Mouse (Mus musculus): ENCODE measurements around the gene Epb41.
A peak's percentile ranks its signal among the peaks of the same experiment; 100 is the strongest.

Gene Epb41

DNA sequence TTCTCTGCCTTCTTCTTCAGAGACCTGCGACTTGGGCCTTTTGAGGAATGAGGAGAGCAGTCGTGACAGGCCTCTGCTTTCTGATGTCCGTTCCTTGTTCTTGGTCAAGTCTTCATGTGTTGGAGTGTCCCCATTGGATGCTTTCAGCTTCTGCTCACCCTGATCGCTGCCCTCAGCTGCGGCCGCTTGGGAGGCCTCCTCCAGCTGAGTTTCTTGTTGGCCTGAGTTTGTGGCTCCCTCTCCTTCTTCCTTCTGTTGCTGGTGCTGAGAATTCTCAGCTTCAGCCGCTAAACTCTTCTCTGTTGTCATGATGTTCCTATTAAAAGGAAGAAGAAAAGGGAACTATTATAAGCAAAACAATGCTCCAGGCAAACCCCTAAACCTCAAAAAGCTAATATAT, 68.0 kb downstream of the Epb41 start:
- no peak for DNase-seq (ENCODE audit: low spot score)

DNA sequence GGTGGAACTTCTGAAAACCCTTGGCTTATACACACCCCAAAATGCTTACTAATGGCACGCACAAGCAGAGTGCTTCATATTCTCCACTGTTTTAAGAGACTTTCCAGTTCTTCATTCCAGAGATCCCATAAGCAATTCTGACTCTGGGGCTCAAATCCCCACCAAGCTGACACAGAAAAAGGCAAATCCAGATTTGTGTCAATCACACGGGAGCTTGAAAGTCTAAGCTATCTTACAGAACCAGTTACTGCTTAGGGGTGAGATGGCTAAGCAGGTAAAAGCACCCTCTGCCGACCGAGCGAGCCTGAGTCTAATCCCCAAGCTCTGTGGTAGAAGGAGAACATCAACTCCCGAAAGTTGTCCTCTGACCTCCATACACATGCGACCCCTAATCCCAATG, 76.5 kb downstream of the Epb41 start:
- no peak for DNase-seq (ENCODE audit: low spot score)

DNA sequence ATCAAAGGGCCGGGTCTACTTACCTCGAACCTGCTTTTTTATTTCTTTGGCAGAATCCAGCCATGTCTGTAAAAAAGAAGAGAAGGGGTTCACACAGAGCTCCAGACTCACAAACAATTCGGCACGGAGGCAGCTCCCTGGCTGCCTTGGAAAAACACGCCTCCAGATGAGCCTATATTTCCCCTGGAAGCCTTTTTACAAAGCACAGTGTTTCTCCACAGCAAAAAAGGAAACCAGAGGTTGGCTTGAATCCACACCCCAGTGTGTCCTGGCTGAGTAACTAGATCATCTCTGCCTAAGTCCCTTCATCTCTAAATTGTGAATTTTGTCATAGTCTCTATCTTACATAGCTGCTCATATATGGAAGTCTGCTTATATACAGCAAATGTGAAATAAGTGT, 77.6 kb downstream of the Epb41 start:
- no peak for DNase-seq (ENCODE audit: low spot score)

DNA sequence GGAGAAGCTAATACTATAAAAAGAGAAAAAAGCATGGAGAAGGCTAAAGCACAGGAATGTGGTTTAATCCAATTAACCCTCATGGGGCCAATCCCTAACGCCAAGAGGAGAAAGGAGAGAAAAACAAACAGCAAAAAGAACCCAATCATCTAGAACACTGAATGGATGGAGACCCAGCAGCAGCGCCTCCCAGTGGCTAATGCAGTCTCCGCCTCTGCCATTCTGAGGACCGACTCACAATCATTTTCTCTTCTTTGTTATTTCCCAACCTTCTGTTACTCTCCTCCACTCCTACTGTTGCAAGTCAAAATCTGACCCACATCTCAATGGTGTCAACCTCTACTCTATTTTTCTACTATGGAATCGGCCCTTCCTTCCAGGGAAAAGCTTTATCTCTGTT, 78.1 kb downstream of the Epb41 start:
- no peak for DNase-seq (ENCODE audit: low spot score)

DNA sequence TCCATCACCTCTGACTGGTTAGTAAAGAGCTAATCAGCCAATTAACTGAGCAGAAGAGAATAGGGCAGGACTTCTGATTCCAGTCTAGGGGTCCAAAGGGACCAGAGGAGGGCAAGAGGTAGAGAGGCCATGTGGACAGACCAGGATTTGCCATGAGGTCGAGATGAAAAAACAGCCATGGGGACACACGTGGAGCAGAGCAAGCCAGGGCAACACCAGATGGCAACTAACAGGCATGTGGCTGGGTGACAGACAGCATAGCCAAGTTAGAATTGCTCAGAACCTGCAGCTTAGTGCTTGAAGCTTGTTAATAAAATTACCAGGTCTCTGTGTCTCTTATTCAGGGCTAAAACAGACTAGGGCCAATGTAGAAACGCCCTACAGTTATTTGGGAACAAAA, 81.3 kb downstream of the Epb41 start:
- DNase-seq (ENCODE audit: low spot score), result no peak

DNA sequence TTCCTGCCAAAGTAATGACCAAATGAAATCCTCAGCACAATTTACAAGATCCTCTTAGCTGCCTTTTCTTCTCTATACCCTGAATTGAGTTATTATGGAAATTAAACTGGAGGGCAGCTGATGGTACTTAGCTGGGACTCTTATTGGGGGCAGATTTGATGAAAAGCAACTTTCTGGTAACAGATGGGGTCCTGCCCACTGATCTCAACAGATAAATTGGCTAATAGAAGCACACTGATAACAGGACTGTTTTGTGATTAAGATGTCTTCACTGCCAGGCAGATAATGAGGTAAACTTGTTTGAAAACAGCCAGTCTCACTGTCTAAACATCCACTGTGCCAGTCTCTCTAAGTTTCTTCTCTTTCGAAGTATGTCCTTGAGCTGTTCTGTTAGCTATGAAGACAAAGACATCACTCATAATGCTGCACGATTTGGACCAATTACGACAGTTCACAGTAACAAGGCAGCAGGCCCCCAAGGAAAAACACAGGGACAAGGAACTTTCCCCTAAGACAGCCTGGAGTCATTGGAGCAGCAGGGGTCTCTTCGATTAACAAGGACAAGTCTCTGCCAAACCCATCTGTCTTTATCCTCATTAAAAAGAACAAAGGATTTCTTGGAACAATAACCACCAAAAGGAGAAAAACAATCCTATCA, 92.1 kb downstream of the Epb41 start:
- no peak for DNase-seq (ENCODE audit: low spot score)

DNA sequence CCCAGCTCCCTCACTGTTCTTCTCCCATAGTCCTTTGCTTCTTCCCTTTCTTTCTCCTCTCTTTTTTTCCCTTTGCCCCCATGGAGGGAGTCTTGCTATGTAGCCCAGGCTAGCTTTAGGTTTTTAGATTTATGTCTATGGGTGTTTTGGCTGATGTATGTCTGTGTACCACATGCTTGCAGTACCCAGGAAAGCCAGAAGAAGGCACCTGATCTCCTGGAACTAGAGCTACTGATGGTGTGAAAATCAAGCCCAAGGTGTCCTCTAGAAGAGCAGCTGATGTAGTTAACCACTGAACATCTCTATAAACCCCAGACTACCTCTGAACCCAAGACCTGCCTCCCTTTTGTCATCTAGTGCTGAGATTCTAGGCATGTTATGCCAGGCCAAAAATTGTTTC, 93.4 kb downstream of the Epb41 start:
- no peak for DNase-seq (ENCODE audit: low spot score)

DNA sequence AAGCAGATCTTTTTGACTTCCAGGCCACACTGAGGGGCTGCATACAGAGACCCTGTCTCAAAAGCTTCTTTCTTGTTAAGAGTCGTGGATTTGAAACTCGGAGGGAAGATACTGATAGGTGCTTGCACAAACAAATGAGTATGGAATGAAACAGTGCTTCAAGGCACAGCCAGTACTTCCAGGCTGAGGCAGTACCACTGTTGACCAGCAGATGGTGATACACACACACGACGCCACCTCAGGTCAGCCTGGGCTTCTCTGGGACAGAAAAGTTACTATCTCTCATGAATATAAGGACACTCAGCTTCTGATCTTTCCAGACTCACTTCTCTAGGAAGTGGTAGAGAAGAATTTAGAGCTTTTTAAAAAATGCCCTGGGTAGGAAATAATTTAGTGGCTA, 97.9 kb downstream of the Epb41 start:
- DNase-seq (ENCODE audit: low spot score), result peak; percentile 75

DNA sequence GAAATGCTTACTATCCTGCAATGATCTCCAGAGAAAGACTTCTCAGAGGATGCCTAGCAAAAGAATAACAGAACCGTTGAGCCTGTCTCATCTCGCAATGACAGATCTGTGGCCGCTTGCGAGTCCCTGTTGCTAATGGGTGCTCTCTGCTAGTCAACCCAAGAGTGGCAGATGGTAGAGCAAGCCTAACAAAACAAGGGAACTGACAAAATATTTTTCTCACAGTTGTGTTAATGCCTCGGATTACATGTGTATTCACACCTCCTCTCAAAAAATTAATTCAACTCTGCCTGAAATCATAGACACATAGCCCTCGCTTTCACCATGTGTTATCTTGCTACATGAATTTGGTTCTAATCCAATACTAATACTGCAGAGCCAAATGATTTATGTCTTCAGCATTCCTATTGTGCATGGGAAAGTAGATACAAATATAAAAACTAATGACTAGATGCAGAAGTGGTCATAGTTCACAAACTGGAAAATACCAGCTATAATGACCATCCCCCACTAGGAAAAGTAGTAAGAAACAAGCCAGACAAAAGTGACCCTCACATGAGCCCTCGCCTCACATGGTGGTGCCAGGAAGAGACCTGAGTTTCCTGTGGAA, 104.8 kb downstream of the Epb41 start:
- DNase-seq (ENCODE audit: low spot score), result no peak

DNA sequence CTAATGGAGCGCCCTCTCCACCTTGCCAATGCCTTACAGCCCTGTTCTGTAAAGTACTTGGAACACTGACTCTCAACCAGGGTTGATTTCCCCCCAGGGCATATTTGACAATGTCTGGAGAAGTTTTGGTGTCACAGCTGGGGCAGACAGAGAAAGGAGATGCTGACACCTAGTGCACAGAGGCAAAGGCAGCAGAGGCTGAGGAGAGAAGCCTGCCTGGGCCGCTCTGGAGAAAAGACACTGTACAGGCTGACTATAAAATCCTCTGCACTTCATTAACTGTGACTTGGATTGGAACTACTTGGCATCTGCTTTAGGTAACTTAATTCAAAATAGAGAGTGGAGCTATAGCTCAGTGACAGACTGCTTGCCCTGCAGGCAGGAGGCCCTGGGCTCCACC, 106.2 kb downstream of the Epb41 start:
- no peak for DNase-seq (ENCODE audit: low spot score)

DNA sequence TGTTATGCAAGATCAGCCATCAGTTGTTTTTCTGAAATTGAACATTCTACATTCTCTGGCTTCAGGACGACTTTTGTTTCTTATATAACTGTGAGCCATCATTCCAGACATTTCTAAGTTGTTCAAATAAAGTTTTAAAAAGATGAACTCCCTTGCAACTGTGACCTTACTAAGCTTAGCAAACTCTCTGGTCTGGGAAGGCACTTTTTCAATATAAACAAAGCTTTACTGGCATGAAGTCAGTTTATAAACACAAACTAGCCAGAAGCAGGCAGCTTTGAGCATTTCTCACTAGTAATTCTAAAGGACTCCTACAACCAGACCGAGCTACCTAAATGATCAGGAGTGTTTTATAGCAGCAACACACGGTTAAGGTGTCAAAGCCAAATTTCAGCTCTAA, 118.0 kb downstream of the Epb41 start:
- peak; percentile 31 for DNase-seq (ENCODE audit: low spot score)

DNA sequence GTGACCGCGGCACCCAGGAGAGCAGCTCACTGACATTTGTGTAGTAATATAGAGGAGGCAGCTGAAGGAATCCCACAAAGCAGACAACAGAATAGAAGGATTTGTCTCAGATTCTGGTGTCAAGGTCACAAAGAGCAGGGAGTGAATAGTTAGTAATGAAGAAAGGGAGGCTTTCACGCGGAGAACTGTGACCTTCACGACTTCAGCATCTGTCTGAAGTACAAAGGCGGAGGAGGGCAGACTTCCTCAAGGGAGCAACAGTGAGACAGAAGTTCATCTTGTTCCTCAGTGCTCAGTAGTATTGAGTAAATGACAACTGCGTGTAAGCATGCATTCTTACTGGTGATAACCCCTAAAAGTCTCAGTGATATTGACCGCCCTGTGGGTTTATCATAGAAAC, 124.5 kb downstream of the Epb41 start:
- DNase-seq (ENCODE audit: low spot score), result no peak

DNA sequence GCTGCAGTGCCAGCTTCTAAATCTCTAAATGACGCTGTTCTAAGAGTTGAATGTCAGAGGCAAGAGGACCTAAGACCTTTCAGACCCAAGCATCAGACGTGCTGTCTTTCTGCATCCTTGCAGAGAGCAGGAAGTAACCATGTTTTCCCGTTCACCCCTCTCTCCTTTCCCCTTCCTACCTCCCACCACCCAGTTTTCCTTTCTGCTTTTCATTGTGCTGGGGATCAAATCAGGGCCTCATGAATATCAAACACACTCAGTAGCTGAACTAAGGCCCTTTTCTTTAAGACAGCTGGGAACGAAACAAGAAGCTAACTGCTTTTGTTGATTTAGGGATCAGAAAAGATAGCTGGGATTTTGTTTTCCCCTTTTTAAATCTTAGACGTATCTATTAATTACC, 125.2 kb downstream of the Epb41 start:
- DNase-seq (ENCODE audit: low spot score), result no peak

DNA sequence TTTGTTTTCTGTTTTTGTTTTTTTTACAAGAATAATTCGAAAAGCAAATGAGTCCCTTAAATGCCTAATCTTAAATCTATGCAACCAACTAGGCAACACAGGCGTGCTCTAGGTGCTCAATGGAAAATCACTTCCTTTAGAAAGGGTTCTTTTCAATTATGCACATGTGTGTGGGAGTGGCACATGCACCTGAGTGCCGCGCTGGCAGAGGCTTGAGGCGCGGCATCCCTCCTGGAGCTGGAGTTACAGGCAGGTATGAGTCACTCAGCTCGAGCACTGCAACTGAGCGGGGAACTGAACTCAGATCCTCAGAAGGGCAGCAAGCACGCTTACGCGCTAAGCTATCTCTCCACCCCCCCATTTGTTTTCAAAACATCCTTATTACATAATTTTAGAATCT, 127.3 kb downstream of the Epb41 start:
- DNase-seq (ENCODE audit: low spot score), result no peak

DNA sequence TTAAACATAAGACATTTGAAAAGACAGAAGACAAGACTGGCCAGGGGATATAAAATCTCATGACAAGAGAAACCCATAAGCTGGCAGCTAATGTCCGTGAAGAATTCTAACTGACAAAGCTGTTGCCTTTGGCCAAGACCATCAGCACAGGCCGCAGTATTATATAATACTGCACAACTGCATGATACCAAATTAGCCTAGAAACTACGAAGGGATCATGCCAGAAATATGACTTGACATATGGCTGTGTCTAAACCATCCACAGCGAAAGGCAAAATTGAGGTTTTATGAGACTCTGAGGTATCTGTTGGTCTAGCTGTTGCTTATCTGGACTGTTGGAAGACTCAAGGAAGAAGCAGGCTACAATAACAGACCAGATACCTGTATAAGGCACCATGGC, 134.3 kb downstream of the Epb41 start:
- DNase-seq (ENCODE audit: low spot score), result no peak

DNA sequence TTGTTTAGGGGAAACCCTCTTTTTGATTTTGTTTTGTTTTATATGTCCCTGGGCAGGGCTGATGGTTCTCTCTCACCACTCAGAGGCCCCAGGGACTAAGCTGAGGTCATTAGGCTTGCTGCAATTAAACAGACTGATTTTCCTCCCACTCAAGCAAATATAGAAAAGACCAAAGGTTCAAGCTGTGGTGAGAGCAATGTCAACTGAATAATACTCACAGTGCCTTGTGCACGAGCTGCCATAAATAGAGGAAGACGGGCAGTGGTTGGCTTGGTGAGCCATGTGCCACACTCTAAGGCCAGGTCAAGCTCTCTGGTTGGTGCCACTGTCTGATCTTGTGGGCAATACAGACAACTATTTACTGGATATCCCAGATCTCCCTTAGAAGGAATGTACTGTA, 135.7 kb downstream of the Epb41 start:
- no peak for DNase-seq (ENCODE audit: low spot score)

DNA sequence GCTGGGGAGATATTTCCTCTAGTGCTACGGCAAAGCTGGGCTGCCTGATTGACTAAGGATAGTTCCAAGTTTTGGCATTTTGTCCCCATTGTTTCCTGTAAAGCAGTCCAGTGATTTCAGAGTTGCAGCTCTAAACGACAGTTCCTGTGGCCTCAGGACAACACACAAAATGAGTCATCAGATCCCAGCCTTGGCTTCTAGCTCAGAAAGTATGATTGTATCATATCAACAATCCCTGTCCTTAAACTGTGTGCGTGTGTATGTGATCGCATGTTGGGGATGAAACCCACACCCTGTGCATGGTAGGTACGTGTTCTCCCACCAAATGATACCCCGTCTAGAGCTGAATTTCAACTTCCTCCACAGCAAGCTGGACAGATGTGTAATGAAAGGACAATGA, 146.0 kb downstream of the Epb41 start:
- no peak for DNase-seq (ENCODE audit: low spot score)

DNA sequence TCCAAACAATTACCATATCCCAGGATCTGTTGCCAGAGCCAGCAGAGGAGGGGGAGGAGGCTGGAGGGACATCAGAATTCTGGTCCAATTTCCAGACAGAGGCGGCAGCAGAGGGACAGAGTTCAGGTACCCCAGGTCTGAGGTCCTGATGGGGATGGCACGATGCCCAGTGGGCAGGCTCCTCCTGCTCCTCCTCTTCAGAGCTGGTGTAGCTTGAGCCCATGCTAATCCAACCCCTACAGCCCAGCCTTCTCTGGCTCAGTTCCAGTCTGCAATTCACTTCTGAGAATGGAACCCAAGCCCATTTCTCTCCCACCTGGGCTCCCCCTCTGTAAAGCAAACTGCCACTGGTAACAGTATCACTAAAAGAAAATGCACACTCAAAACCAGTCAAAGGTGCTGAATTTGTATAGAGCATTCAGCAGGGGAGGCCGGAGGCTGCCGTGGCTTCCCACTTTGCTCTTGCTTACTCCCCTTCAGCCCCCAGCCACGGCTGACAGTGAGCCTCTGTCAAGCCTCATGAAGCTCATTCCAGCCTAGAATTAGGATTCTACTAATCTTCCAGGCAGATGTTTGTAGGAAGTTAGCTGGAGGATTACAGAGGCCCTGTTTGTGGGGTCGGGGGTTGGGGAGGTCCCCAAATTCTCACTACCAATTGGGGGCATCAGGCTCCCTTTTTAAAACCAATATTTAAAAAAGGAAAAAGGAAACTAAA, 150.9 kb downstream of the Epb41 start:
- DNase-seq (ENCODE audit: low spot score), result no peak

DNA sequence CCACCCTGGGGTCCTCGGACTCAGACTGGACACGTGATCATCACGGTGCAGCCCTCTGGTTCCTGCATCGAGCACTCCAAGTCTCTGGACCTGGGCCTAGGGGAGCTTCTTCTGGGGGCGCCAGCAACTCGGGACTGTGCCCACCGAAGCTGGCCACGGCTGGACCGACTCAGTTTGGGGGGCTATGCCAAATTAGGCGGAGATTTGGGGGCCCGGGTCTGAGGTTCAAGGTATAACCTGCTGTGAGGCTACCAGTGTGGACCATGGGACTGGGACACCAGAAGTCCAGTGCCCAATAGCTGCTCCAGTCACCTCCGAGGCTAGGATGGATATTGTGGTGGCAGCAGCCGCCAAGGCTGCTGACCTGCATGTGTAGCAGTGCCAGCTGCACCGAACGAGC, 152.7 kb downstream of the Epb41 start:
- no peak for DNase-seq (ENCODE audit: low spot score)

DNA sequence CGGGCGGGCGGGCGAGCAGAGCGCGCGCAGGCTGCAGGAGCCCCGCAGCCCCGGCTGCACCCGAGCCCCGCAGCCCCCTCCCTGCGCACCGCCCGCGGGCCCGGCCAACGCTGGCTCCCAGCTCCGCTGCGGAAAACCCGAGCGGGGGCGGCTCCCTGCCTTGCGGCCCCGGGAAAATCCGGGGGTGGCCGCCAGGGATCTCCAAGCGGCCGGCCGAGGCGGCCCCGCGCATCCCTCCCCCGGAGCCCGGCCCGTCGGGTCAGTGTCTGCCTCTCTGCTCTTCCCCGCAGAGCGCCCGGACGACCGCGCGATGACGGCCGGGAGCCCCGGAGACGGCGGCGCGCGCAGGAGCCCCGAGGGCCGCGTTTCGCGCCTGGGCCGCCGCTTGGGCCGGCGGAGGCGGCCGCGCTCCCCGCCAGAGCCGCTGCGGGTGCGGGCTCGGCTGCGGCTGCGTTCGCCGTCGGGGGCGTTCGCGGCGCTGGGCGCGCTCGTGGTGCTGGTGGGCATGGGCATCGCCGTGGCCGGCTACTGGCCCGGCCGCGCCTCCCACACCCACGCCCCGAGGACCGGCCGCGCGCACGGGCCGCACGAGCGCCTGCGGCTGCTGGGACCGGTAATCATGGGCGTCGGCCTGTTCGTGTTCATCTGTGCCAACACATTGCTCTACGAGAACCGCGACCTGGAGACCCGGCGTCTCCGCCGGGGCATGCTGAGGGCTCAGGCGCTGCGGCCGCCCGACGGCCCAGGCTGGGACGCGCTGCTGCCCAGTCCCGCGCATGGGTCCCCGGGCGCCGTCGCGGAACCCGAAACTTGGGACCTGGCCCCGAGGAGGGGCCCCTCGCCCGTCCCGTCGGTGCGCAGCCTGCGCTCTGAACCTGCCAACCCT, 153.4 kb downstream of the Epb41 start, which contains the start of gene Tmem200b:
Gene Tmem200b, plus strand, starts transcription at position 311 of the 886 bp plus-strand sequence.
- DNase-seq (ENCODE audit: low spot score), result no peak

DNA sequence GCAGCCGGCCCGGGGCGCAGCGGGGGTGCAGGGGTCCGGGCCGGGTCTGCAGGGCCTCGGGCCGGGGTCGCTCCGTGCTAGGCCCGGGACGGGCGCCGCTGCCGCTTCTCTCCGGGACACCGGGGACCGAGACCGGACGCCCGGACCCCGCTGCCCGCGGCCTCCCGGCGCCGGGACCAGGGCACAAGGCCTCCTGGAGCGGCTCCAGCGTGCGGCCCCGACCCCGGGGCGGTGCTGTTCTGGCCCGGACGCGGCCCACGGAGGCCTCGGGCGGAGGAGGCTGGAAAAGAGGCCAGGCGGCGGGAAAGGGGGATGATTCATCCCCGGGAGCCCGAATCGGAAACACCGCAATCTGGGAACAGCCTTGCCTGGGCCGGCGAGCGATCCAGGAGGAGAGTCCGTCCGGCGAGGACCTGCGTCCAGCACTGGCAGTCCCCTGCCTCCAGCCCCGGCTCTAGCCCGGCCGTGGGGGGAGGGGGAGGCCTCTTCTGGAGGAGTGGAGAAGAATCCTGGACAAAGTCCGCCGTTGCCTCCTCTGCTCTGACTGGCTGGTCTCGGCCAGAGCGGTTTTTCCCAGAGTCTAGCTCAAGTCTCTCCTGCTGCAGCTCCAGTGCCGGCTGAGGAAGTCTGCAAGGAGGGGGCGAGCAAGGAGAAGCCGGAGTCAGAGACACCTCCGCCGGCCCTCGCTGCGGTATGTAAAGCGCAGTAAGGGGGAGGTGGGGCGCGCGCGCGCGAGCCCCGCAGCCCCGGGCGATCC, 154.3 kb downstream of the Epb41 start:
- DNase-seq (ENCODE audit: low spot score), result no peak

DNA sequence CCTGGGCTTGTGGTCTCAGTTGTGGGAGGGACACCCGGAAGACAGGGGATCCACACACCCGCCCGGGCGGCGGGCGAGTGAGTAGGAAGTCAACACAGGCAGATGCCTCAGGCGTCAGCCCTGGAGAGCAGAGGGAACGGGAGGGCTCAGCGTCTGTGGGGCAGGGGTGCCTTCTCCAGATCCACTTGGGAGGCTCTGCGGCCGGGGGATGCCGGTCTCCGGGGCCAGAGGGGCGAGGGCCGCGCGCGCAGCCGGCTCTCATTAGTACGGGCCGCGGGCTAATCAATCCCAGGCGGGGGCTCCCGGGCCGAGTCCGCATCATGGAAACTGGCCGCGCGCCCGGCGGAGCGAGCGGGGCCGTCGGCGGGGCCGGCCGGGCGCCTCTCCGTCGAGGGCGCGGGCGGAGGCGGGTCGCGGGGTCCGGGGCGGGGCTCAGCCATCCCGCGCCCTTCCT, 155.0 kb downstream of the Epb41 start:
- no peak for DNase-seq (ENCODE audit: low spot score)
